Mouse (Mus musculus) right cerebral cortex, adult 18-20 months (tissue): ENCODE results near the gene Ksr1.

Experiments
- DNase-seq: peaks from one replicate; pipeline ENCODE4 v3.0.0; 2022; ENCODE audit warnings: mixed read lengths

The Ksr1 gene

DNA sequence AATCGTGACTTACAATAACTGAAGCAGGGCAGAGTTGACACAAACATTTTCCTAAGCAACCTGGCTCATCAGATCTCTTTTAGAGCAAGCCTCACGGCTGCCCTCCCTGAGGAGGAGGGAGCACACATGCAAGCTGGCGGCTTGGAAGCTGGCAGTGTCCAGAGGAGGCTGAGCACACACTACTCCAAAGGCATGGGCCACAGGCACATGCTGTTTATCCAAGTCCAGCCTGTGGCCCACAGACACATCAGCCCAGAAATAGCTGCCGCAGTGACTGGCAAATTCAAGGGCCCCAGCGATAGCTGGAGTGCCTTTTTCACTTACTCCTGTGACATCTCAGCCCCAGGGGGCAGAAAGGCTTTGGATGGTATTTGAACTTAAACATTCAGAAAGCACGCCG, 82.6 kb downstream of the Ksr1 start:
- DNase-seq: no peak

DNA sequence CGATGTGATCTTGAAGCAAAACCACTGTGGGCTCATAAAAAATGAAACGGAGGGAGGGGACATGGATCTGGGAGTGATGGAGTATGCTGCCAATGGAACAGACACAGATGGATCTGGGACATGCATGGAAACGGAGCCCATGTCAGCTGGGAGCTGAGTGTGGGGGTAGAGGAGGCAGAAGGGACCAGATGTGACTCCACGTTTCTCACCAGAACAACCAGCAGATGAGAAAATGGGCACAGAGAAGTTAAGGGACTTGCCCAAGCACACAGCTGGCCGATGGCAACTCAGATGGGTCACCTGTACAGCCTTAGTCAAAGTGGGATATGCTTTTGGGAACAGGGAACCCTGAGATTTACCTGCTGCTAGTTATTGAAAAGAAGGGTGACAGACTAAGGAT, 83.3 kb downstream of the Ksr1 start:
- no peak for DNase-seq

DNA sequence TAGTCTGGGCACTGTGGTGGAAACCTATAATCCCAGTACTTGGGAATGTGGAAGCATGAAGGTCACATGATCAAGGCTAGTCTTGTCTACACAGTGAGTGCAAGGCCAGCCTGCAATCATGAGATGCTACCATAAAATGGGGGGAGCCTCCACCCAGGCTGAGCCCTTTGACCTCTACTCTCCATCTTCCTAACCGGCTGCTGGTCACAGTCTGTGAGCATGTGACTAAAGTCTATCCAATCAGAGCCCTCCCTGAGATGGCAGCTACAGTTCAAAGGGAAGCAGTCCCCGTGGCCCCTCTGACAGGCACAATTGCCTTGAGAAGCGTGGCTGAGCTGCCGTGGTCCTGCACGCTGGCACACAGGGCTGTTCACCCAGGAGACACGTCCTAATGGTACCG, 84.4 kb downstream of the Ksr1 start:
- no peak for DNase-seq

- DNase-seq: no peak
Observed at GRCm38 (mm10) chr11:79059850-79060249, 86.4 kb downstream of the Ksr1 start.

GRCm38 (mm10) chr11:79059062-79059461, 87.1 kb downstream of the Ksr1 start:
- DNase-seq: no peak

- no peak for DNase-seq
Observed at GRCm38 (mm10) chr11:79058610-79059009, 87.6 kb downstream of the Ksr1 start.

- no peak for DNase-seq
Observed at GRCm38 (mm10) chr11:79057809-79058208, 88.4 kb downstream of the Ksr1 start.

GRCm38 (mm10) chr11:79056891-79057290, 89.3 kb downstream of the Ksr1 start:
- no peak for DNase-seq

DNA sequence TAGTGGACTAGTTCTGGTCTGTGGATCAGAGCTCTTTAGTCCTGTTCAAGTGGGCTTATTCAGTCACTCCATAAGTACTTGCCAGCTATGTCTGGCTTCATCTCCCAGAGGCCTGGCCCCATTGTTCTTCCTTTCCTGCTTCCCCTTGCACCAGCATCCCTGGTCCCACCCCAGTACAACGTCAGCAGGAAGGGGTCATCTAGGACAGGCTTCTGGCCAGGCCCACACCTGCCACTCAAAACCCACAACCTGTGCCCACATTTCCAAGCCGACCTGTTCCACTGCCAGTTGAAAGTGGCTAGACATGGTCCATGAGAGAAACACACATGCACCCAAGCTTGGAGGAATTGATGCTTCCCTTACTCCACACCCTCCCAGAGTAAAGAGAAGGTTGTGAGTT, 90.2 kb downstream of the Ksr1 start:
- no peak for DNase-seq

- DNase-seq: no peak
Observed at GRCm38 (mm10) chr11:79055161-79055560, 91.0 kb downstream of the Ksr1 start.

GRCm38 (mm10) chr11:79054161-79055152, 91.8 kb downstream of the Ksr1 start:
- DNase-seq: no peak

GRCm38 (mm10) chr11:79053437-79053836, 92.8 kb downstream of the Ksr1 start:
- DNase-seq: no peak

- no peak for DNase-seq
Observed at GRCm38 (mm10) chr11:79052769-79053168, 93.4 kb downstream of the Ksr1 start.

GRCm38 (mm10) chr11:79051522-79051921, 94.7 kb downstream of the Ksr1 start:
- DNase-seq: no peak

DNA sequence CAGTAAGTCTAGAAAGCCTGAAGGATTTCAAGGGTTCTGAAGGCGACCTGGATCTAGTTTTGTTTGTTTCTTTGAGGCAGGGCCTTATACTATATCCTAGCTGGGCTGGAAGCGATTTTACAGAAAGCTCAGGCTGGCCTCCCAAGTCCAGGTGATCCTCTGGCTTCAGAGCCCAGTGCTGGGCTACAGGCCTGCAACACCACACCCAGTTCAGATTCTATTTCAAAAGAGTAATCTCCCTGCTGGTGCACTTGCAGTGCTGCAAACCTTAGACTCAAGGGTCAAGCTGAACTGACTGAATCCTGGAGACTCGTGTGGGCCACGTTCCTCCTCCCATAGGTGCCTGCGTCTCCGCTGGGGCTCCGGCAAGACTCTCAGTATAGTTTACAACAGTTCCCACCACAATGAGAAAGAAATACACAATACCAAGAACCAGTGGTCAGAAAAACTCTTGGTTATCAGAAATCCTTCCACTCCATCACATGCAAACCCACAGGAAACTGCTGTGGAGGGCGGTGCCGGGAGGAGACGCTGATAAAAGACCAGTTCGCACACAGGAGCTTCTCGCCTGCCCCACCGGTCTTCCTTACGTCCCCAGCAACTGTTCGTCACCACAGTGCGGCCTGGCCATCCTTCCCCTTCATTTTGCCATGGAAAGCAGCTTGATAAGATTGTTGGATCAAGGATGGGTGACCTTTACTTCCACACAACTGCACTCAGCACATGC, 95.3 kb downstream of the Ksr1 start:
- no peak for DNase-seq

DNA sequence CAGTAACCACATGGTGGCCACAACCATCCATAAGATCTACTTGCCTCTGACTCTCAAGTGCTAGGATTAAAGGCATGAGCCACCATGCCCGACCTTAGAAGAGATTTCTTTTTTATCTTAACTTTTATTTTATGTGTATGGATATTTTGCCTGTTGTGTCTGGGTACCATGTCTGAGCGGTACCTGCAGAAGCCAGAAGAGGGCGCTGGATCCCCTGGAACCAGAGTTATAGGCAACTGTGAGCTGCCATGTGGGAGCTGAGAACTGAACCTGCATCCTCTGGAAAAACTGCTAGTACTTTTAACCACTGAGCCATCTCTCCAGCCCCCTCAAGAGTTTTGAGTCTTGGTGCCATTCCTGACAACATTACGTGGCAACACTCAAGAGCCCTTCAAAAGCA, 97.3 kb downstream of the Ksr1 start:
- DNase-seq: no peak

GRCm38 (mm10) chr11:79047180-79047727, 99.0 kb downstream of the Ksr1 start:
- DNase-seq: no peak

DNA sequence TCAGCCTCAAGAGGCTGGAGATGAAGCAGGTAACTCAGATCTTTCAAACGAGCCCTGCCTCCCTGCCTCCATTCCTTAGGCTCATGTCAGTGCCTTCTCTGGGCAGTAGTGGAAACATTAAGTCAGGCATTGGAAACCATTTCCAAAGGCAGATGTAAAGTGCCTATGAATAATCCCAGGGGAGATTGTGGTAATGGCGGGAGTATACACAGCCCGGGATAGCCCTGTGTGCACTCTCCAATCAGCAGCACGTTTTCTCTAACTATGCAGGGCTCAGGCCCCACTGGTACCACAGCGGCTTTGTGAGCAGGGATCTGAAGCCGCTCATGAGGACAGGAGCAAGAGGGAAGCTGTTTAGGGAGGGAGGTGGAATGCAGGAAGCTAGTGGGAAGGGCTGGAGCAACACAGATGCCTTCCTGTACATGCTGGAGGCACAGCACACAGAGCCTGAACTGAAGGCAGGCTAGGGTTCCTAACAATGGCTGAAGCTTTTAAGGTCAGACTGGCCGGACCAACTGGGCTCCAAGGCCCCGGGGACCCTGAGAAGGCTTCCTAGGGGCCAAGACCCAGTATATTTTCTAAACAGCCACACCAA, 99.5 kb downstream of the Ksr1 start:
- no peak for DNase-seq

DNA sequence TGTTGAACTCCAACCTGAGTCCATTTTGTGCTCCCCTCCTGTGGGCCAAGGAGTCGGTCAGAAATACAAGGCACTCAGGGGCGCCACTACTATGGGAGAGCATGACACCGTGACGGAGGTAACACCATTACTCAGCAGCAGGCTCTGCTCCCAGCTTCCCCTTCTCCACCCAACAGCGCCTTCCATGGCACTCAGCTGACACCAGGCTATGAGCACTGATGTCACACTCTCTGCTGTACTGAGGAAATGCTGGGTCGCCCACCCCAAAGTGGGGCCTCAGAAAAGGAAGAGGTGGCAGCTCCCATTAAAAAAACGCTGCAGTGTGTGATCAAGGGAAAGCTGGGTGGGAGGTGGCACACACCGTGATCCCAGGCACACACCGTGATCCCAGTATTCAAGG, 101.0 kb downstream of the Ksr1 start:
- DNase-seq: no peak

- no peak for DNase-seq
Observed at GRCm38 (mm10) chr11:79044798-79045197, 101.4 kb downstream of the Ksr1 start.

GRCm38 (mm10) chr11:79041908-79042430, 104.2 kb downstream of the Ksr1 start:
- no peak for DNase-seq

- no peak for DNase-seq
Observed at GRCm38 (mm10) chr11:79039488-79039887, 106.7 kb downstream of the Ksr1 start.

DNA sequence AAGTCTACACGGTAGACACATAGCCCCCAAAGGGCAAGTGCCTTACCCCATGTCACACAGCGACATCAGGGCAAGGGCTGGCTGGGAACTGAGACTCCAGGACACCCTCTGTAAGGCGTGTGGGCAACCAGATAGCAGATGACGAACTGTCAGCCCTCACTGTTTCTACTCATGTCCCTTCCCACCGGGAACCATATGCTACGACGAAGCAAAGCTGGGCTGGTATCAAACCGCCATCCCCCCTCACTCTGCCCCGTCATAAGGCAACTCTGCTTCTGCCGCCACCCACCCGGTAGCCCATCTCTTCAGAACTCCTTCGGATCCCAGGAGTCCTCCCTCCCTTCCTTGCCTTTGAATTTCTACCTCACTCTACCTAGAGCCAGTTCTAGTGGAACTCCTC, 108.7 kb downstream of the Ksr1 start:
- no peak for DNase-seq
